Mouse (Mus musculus) regulatory T cell (primary cell): ENCODE measurements around the gene Pkhd1.
"Not testable (repeated sequence)": the region's sequence is repeated elsewhere in the genome, so short reads cannot be mapped to it uniquely, and the experiment has no call there.

Experiments
- in situ Hi-C: fragments of 300-600 bp; cut with MboI, MseI; formaldehyde crosslinking; loops from one replicate; pipeline ENCODE4 v1.15.1; 2025; ENCODE audit warnings: high pct_unique_total_duplicates

Gene Pkhd1

GRCm38 (mm10) chr1:20301631-20302030 is 316.2 kb downstream of the Pkhd1 start:
- in situ Hi-C loops, result no loop called here

- in situ Hi-C loops, result no loop called here
These were observed 329.2 kb downstream of the Pkhd1 start for GRCm38 (mm10) chr1:20288696-20289095.

GRCm38 (mm10) chr1:20260403-20260802 is 357.5 kb downstream of the Pkhd1 start:
- in situ Hi-C loops, result no loop called here

GRCm38 (mm10) chr1:20248169-20248568 is 369.7 kb downstream of the Pkhd1 start:
- in situ Hi-C loops, result no loop called here

GRCm38 (mm10) chr1:20216681-20217080 is 401.2 kb downstream of the Pkhd1 start:
- in situ Hi-C loops, result no loop called here

- in situ Hi-C loops, result no loop called here
These were observed 427.4 kb downstream of the Pkhd1 start for GRCm38 (mm10) chr1:20190444-20190843.

GRCm38 (mm10) chr1:20180157-20180556 is 437.7 kb downstream of the Pkhd1 start:
- in situ Hi-C loops, result no loop called here

- in situ Hi-C loops, result no loop called here
These were observed 446.7 kb downstream of the Pkhd1 start for GRCm38 (mm10) chr1:20171199-20171598.

GRCm38 (mm10) chr1:20150627-20151026 is 467.2 kb downstream of the Pkhd1 start:
- in situ Hi-C loops, result not testable (repeated sequence)

- in situ Hi-C loops, result no loop called here
These were observed 467.8 kb downstream of the Pkhd1 start for GRCm38 (mm10) chr1:20150016-20150415.

GRCm38 (mm10) chr1:20136205-20136604 is 481.7 kb downstream of the Pkhd1 start:
- in situ Hi-C loops, result no loop called here

- in situ Hi-C loops, result no loop called here
These were observed 482.7 kb downstream of the Pkhd1 start for GRCm38 (mm10) chr1:20135065-20135618.

- in situ Hi-C loops, result no loop called here
These were observed 484.2 kb downstream of the Pkhd1 start for GRCm38 (mm10) chr1:20133636-20134035.

GRCm38 (mm10) chr1:20131786-20132596 is 485.9 kb downstream of the Pkhd1 start:
- in situ Hi-C loops, result no loop called here

GRCm38 (mm10) chr1:20117331-20117730 is 500.5 kb downstream of the Pkhd1 start:
- in situ Hi-C loops, result no loop called here

- in situ Hi-C loops, result no loop called here
These were observed 548.1 kb downstream of the Pkhd1 start for GRCm38 (mm10) chr1:20069733-20070132.

GRCm38 (mm10) chr1:20058245-20058644 is 559.6 kb downstream of the Pkhd1 start:
- in situ Hi-C loops, result no loop called here

- in situ Hi-C loops, result no loop called here
These were observed 578.5 kb downstream of the Pkhd1 start for GRCm38 (mm10) chr1:20039389-20039788.

GRCm38 (mm10) chr1:20035277-20035676 is 582.6 kb downstream of the Pkhd1 start:
- in situ Hi-C loops, result no loop called here

GRCm38 (mm10) chr1:20018198-20018925 is 599.5 kb downstream of the Pkhd1 start:
- in situ Hi-C loops, result no loop called here

GRCm38 (mm10) chr1:20017619-20018018 is 600.2 kb downstream of the Pkhd1 start:
- in situ Hi-C loops, result no loop called here
